ENCODE assay signal across 10 mouse cellular contexts in the genomic region with DNA sequence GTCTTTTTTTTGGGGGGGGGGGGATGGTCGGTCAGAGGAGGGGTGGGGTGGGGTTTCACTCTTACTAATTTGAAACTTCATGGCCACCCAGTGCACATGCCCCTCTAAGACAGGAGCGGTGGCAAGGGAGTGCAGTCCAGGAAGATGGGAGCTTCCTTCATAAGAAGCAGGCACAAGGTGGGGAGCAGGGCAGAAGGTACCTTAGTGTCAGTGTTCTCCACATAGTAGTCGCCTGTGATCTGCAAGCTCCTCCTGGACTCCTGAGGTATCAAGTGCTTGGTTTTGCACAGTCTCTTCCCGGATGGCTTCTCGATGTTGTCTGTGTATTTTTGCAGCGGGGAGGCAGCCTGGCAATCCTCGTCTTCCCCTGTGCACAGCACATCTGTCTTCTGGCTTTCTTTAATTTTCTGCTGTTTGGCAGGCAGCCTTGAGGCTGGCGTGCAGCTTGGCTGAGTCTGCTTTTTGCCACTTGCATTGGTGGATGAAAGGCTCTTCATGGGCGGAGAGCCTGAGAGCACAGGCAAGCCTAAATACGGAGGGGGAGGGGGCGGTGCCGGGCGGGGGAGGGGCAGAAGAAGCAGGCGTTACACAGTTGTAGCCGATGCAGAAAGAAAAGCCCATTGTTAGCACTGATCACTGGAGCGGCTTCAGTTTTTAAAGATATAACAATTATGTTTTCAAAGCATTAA.
DNase-seq lines count a peak whose midpoint lies in the region; ATAC-seq lines count a peak whose summit lies in the region.
"Had no signal": no experiment of that assay in that cellular context is flagged by ENCODE, and none has a peak within 500 bp of the region (broad histone marks: within the 10 kb centered on the region; RNA-seq: fewer than 3 reads in every experiment).

No protein-coding gene starts in this region.

- H3K4me1 ChIP-seq in lung, embryonic 16.5 days (replicated peaks; ENCODE audit: control insufficient read depth, insufficient read depth, low read length) = peaks cover 16% of the 10 kb centered on the region
- peaks cover 15% of the 10 kb centered on the region; the same call in 1 of the 2 replicates for H3K4me1 ChIP-seq in forebrain, embryonic 13.5 days
- H3K4me1 ChIP-seq in midbrain, embryonic 15.5 days = peaks cover 16% of the 10 kb centered on the region
- H3K4me1 ChIP-seq: liver, embryonic 15.5 days had no signal

- no peak overlapping the region for H3K4me2 ChIP-seq in lung, embryonic 16.5 days (ENCODE audit: low read depth, low read length)
- H3K4me2 ChIP-seq in forebrain, embryonic 13.5 days = no peak overlapping the region
- H3K4me2 ChIP-seq in midbrain, embryonic 15.5 days = no peak overlapping the region
- H3K4me2 ChIP-seq: liver, embryonic 15.5 days had no signal

- no peaks in the 10 kb centered on the region for H3K27me3 ChIP-seq in lung, embryonic 16.5 days (ENCODE audit: control insufficient read depth, insufficient read depth, low read depth, low read length)
- no peaks in the 10 kb centered on the region; the same call in 1 of the 2 replicates for H3K27me3 ChIP-seq in forebrain, embryonic 13.5 days
- peaks cover 3% of the 10 kb centered on the region; the same call in 1 of the 2 replicates for H3K27me3 ChIP-seq in midbrain, embryonic 15.5 days (replicated peaks)
- H3K27me3 ChIP-seq: liver, embryonic 15.5 days had no signal

- no peak overlapping the region for H3K27ac ChIP-seq in lung, embryonic 16.5 days (ENCODE audit: low read length)
- peak overlapping the region; percentile 40 for H3K27ac ChIP-seq in forebrain, embryonic 13.5 days
- peak overlapping the region; percentile 55; the same call in 1 of the 2 replicates for H3K27ac ChIP-seq in midbrain, embryonic 15.5 days
- H3K27ac ChIP-seq: liver, embryonic 15.5 days had no signal

- no peaks in the 10 kb centered on the region for H3K9me3 ChIP-seq in lung, embryonic 16.5 days (ENCODE audit: control insufficient read depth, low read length)
- no peaks in the 10 kb centered on the region for H3K9me3 ChIP-seq in forebrain, embryonic 13.5 days (replicated peaks)
- no peaks in the 10 kb centered on the region for H3K9me3 ChIP-seq in midbrain, embryonic 15.5 days
- H3K9me3 ChIP-seq: liver, embryonic 15.5 days had no signal

- H3K4me3 ChIP-seq in lung, embryonic 16.5 days (ENCODE audit: low read length) = no peak overlapping the region
- H3K4me3 ChIP-seq in forebrain, embryonic 13.5 days = no peak overlapping the region
- no peak overlapping the region for H3K4me3 ChIP-seq in midbrain, embryonic 15.5 days
- H3K4me3 ChIP-seq: liver, embryonic 15.5 days; myocyte had no signal

- 28% methylated on average over 16 of the region's 16 CpGs for WGBS in lung, embryonic 16.5 days
- WGBS in forebrain, embryonic 13.5 days = 21% methylated on average over 16 of the region's 16 CpGs
- 14% methylated on average over 15 of the region's 16 CpGs for WGBS in midbrain, embryonic 15.5 days

- H3K9ac ChIP-seq in lung, embryonic 16.5 days (ENCODE audit: low read length) = no peak overlapping the region
- H3K9ac ChIP-seq in forebrain, embryonic 13.5 days = no peak overlapping the region
- H3K9ac ChIP-seq in midbrain, embryonic 15.5 days = no peak overlapping the region
- H3K9ac ChIP-seq: liver, embryonic 15.5 days had no signal

- ATAC-seq in lung, embryonic 16.5 days (ENCODE audit: low read depth) = peak; percentile 59
- peak; percentile 85 for ATAC-seq in forebrain, embryonic 13.5 days
- peak; percentile 73 for ATAC-seq in midbrain, embryonic 15.5 days (replicated peaks)
- ATAC-seq in CD4-positive, CD25-positive, alpha-beta regulatory T cell, adult 4 months = no peak
- ATAC-seq: intestine, embryonic 16.5 days had no signal

- H3K36me3 ChIP-seq in lung, embryonic 16.5 days (ENCODE audit: control insufficient read depth, insufficient read depth, low read length) = peaks cover 10% of the 10 kb centered on the region
- H3K36me3 ChIP-seq in forebrain, embryonic 13.5 days (ENCODE audit: poor library complexity, severe bottlenecking) = peaks cover 53% of the 10 kb centered on the region
- no peaks in the 10 kb centered on the region for H3K36me3 ChIP-seq in midbrain, embryonic 15.5 days (replicated peaks)

- DNase-seq in lung, adult 18-20 months = no peak
- DNase-seq in ZHBTc4 (ENCODE audit: low read depth, low spot score) = peak; percentile 54
- DNase-seq in urinary bladder, postnatal 25 days (ENCODE audit: low spot score) = no peak
